Mouse (Mus musculus) cerebellum, postnatal 25 days (tissue): ENCODE measurements around the gene Dglucy.
"Not testable (repeated sequence)": the region's sequence is repeated elsewhere in the genome, so short reads cannot be mapped to it uniquely, and the experiment has no call there.

Source experiments
- DNase-seq, 2 experiments: peaks; one replicate each; pipeline ENCODE4 v3.0.0; 2021; ENCODE audit warnings: mixed read lengths in 2 of 2

The Dglucy gene

DNA sequence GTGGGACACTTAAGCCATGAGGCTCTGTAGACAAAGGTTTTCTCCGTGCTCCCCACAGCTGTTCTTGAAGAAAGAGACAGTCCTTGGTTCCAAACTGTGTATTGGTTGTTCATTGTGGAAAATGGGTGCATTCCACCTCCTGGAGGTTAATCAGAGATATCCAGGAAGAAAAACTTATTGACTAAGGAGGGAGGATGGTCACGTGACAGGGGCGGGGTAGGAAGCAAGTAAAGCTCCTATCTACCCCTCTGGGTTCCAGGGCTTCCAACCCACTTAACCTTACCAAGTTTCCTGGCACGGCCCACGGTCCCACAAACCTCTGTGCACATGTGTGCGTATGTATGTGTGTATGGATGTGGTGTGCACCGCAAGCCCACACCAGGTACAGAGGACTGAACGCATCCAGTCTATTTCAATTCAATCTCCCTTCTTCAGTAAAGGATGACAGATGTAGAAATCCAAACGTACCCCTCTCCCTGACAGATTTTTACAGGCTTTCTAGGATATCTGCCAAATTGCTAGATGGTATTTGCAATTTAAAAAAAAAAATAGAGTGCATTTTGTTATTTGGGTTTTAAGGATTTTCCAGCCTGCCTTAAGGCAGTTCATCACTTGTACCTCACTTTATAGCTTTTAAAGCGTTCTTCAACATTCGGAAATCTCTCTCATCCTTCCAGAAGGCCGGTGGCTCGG is 2.7 kb downstream of the Dglucy start:
- no peak for DNase-seq

DNA sequence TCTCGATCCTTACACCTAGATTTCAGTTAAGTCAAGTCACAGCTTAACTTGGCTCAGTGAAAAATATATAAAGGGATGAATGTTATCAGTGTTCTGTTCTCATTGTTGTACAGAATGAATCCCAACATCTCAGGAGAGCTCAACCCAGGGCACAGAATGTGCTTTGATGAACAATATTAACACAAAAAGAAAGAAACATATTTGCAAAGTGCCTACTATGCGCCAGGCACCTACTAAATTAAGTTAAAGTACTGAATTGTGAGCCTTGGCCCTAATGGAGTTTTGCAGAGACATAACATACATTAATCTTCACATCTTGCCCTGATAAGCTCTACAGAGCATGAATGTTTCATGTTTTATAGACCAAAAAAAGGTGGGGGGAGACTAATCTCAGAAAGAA is 5.3 kb downstream of the Dglucy start:
- no peak for DNase-seq

DNA sequence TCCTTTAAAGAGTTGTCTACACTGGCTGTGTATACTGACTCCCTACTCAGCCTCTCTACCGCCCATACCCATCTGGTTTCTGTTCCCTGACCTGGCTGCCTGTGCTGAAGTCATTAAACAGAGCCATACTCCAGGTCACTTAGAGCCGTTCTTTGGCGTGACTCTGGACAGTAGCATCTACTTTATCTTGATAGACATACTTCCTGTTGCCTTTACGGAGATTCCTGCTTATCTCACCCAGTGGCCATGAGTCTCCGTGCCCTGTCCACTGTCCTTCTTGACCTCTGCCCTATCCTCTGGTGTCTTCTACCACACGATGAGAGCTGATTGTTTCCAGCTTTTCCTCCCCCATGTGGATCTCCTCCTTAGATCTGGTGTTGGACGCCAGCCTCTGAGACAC is 6.5 kb downstream of the Dglucy start:
- DNase-seq: no peak

DNA sequence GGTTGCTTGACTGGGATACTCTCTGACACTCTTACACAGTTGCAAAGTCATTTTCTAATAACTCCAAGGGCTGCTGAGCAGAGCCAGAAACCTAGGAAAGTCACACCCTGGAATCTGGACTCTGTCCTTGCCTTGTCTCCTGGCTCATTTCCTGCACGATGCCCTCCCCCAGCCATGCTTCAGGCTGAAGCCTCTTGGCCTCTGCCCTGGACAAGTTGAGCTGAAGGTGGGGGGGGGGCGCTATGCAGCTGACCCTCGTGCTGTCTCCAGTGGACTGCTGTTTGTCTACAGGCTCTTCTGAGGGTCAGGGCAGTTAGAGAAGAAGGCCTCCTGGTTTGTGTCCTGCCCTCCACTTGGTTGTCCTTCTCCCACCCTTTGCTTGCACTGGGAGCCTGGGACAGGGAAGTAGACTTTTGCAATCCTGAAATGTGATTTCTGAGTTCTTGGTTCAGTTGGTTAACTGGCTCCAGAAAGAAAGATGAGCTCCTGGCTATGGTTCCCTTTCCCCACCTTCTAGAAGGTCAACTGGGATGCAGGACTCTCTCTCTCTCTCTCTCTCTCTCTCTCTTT is 11.2 kb downstream of the Dglucy start:
- no peak for DNase-seq

DNA sequence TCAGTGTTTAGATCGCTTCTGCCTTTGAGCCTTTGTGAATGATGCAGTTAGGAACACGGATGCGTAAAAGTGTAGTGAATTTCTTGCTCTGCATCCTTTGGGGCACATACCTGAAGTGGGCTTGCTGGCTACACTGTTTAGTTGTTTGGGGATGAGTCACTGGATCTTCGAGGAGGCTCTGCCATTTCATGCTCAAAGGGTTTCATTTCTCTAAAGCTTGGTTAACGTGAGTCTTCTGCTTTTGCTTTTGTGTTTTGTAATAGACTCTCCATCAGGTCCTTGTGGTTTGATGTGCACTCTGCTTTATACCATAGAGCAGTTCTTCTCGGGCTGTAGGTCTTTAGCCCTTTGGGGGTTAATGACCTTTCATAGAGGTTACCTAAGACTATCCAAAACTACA is 12.6 kb downstream of the Dglucy start:
- no peak for DNase-seq

DNA sequence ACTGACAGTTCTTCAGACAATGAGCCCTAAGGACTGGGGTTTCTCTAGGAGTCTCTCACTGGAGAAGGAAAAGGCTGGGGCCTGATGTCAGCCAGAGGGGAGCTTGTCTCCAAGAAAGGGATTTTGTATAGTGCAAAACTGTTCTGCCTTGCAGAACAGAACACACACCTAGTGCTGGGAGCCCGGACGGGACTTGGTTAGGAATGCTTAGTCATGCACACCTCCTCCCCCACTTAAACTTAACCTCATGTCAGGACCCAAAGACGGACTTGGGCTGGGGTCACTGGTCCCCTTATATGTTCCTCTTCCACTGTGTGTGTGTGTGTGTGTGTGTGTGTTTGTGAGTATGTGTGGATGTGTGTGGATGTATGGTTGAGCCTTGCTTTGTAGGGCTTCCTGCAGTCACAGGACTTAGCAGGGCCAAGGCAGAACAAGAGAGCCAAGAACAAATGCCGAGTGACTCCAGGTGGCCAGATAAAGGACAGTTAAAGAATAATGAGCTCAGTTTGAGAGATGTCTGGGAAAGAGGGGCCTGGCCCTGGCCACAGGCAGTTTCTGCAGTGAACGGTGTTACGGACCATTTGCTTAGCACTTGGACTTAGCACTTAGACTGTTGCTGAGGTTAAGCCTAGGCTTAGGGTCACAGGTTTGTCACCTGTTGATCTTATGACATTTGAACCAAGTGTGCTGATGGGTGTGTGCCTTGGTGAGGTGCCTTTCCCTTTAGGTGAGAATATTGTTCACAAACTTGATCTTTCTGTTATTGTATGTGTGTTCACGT is 15.8 kb downstream of the Dglucy start:
- no peak for DNase-seq

DNA sequence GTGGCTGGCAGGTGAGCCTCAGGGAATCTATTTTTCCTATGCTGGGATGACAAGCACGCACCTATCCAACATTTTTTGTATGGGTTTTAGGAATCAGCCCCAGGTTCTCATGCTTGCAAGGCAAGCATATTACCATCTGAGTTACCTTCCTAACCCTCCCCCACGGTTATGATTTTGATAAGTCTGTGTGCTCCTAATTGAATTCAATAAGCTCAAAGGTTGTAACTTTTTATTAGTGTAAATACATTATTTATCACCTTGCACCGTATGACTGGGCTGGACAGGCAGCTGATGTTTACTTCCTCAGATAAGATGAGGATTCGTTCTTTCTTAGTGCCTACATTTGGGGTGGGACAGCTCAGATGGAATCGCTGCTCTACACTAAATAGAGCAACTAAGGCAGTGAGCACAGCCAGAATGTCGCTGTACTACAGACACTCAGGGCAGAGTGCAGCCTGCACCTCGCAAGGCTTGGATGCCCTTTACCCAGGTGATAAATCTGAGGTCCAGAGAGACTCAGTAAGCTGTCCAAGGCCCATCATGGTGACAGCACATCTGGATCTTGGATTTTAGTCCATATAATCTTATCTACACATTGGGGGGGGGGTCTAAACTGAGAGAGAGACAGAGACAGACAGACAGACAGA is 16.7 kb downstream of the Dglucy start:
- DNase-seq: no peak

DNA sequence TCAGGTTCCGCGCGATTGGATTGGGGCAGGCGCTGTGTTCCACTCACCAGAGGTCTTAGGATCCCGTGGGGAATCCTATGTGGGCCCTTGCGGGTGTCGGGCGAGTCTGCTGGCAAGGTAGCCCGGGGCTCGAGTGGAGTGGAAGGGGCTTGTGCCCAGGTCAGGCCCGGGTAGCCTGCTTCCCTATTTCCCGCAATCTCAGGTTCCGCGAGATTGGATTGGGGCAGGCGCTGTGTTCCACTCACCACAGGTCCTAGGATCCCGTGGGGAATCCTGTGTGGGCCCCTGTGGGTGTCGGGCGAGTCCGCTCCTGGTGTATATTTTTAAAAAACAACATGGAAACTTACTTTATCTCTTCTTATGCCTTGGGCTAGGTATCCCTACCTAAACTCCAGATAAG is 24.5 kb downstream of the Dglucy start:
- DNase-seq: not testable (repeated sequence)

DNA sequence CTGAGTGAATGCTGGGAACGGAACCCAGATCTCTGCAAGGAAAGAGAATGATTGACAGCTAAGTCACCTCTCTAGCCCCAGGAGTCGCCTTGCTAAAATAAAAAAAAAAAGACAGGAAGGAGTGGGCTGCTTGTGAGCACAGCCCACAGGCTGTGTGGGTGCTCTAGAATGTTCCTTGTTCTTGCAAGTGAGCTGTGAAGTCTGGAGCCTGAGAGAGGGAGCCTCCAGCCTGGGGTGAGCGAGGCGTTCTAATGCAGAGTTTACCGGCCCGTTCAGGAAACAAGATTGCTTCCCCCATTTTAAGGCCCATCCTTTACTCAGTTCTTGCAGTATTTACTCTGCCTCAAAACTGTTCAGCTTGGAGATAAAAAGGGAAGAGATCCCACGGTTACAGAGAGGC is 28.4 kb downstream of the Dglucy start:
- DNase-seq: no peak

DNA sequence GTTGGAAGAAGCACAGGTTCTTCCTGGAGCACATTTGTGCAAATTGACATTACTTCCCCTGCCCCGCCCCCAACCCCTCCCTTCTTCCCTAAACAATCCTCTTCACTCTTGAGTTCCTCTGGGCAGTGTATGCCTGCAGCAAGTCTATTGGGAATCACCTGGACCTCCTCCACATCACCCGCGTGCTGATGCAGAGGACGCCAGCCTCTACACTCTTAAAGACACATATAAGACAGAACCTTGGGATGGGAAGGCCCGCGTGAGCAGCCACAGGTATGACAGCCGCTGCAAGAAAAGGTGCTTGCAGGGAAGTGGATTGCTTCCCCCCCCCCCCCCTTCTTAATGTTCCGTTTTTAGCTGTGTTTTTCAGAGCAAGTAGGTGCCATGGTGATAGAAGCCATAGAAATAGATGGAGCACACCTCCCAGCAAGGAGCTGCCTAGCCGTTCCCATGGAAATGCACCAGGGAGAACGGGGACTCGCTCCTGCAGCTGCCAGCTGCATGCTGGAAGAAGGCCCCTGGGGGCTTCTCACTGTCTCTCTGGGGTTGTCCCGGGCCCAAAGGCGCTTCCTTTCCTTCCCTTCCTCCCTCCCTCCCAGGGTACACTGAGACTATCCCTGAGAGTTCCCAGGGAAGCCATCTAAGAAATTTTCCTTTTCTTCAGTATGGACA is 29.9 kb downstream of the Dglucy start:
- no peak for DNase-seq

DNA sequence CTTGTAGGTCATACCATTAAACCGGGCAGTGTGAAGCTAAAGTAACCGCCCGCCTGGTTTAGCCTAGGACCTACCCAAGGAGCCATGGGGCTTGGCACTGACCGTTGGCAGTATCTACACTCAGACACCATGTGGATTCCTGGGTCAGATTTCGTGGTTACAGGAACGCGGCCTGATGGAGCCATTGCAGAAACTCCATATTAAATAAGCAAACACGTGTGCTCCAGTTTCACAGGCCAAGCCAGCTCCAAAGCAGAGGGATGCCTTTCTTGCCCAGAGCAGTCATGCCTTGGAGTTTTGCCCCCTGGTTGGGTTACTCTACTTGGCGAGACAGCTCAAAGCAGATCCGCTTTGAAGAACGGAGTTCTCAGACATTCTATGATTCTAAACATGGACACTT is 31.7 kb downstream of the Dglucy start:
- no peak for DNase-seq

DNA sequence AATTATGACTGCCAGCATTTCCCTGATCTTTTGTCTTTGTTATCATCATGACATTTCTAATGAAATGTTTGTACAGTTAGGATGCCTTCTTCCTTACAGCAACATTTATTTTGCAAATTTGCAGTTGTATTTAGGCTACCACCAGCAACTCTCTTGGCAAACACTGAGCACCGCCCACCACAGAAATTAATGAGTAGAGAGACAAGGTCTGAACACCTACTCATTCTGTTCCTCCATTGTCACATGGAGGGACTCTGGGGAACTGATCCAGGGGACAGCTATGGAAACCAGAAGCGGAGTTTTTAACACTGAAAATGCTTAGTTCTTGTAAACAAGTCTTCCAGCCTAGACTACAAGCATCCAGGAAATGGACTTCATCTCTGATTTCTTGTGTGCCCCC is 35.0 kb downstream of the Dglucy start:
- DNase-seq: no peak

DNA sequence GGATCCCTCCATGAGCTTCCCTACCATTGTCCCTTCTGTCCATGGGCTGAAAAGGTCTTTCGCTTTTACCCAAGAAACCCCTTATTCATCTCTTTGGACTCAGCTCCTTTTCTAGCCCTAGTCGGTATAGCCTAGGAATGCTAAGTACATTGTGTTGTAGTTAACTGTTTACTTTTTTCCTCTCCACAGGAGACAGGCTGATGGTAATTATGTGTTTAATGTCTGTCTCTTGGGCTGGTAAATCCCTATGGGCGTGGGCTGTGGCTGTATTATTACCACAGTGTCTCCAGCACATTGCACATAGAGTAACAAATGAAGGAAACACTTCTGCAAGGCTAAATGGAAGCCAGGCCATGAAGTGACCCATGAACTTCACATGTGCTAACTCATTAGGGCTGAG is 35.8 kb downstream of the Dglucy start:
- DNase-seq: no peak

DNA sequence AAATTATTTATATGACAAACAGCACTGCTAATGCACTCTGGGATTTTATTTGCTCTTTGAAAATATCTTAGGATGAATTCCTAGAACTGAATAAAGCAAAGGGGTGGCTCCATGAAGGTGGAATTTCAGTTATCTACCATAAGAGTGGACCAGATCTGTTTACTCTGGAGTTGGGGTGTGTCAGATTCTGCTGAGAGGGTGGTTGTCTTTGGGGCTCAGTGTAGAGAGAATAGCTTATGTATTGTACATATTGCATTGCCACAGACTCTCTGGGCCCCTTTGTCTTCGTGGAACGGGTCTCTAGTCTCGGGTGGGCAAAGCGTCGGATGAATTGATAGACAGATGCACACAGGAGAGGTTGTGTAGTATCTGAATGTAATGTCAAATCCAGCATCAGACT is 38.0 kb downstream of the Dglucy start:
- no peak for DNase-seq

DNA sequence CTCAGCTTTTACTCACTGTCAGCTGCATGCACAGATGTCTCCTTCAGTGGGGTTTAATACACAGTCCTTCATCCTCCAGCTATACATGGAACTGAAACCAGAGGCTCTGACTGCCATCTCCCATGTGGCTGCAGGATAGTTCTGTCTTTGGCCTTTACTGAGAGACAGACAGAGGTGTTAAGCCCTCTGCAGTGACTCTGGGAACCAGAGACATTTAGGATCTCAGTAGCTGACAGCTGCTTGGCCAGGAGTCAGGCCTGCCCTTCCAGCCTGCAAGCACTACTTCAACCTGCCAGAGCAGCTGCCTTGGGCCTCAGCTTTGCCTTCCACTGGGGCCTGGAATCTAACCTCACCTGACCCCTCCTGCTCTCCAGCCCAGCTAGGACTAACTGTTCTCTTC is 41.1 kb downstream of the Dglucy start:
- no peak for DNase-seq

DNA sequence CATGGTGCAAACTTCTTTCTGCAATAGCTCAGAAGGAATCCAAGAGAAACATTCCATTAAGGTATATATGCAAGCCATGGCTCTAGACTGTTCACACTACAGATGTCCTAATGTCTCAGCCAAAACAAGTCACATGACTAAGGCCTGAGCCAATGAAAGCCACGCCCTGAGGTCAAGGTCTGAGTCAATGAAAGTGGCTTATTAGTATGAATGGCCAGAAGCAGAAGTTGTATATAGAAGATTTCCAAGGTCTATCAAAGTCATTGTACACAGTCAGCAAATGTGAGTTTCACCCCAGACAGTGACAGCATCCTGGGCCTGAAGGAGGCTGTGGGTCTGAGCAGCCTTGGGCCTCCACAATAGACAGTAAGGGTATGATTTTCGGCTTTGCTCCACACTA is 52.2 kb downstream of the Dglucy start:
- DNase-seq: no peak

DNA sequence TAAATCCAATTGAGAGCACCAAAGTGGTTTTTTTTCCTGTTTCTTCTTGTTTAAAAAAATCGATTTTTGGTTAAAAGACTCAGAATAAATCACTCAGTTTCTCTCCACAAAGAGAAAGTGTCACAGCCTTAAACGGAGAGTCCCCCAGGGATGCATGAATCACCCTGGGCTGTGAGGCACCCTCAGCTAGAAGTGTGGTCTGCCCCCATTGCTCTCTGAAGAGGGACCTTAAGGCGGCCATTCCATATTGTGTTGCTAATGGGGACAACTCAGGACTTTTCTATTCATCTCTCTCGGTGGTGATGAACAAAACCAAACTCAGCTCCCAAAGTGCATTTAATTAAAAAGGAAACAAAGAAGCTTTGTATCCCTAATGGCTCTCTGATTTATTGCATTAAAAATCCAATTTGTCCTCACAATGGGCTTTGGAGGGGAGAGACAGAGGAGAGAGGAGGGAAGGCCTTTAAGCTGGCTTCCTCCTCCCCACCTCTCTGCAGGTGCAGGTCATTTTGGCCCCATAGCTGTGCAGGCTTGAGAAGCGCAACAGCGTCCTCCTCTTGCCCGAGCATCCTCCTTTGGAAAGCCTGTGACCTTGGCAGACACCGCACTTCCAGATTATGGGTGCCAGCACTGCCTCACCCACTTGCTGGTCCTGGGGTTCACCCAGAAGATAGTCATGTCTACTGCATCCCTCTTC is 52.9 kb downstream of the Dglucy start:
- no peak for DNase-seq

DNA sequence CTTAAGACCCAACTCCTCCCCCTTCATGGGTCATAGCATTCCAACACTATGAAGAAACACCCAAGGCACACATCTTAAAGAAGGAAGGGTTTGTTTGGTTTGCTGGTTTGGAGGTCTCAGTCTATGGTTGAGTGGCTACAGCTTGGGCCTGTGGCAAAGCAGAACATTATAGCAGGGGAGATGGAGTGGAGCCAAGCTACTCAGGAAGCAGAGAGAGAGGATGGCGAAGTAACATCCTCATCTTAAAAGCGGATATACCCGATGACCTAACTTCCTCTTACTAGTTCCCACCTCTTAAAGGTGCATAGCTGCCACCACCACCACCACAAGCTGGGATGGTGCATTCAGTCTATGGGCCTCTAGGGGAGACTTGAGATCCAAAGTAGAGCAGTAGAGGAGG is 58.4 kb downstream of the Dglucy start:
- DNase-seq: no peak

DNA sequence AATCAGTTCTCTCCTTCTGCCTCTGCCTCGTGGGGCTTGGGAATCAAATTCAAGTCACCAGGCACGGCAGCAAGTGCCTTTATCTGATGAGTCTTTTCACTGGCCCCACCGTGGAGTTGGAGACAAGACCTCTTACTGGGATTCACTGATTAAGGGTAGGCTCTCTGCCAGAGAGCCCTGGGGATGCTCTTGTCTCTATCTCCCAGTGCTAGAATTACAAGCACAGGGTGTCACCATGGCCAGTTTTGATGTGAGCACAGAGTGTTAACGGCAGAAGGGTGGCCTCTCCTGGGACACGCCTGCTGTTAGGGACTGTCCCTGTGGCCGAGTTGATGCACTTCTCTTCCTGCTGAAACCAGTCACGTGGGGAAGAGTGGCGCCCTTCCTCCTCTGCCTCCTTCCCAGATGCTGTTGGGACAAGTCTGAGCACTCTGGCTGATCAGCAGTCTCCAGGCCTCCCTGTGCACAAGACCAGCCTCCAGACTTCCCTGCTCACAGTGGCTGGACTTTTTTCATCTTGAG is 60.3 kb downstream of the Dglucy start:
- no peak for DNase-seq

DNA sequence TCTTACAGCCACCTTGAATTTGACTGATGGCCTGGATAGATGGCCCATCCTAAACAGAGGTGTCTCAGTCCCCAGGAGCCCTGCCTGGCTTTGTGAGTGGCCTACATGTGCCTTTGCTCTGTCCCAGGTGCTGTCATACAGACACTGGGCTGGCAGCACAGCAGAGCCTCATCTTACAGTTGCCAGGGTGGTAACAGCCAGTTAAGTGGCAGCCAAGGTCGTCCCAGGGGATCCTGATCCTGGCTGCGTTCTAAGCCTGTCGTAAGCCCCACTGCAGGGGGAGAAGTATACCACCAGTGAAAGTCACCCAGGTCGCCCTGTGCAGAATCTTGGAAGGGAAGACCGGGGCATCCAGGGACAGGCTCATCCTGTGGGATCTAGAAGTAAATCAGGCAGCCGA is 61.1 kb downstream of the Dglucy start:
- DNase-seq: no peak

DNA sequence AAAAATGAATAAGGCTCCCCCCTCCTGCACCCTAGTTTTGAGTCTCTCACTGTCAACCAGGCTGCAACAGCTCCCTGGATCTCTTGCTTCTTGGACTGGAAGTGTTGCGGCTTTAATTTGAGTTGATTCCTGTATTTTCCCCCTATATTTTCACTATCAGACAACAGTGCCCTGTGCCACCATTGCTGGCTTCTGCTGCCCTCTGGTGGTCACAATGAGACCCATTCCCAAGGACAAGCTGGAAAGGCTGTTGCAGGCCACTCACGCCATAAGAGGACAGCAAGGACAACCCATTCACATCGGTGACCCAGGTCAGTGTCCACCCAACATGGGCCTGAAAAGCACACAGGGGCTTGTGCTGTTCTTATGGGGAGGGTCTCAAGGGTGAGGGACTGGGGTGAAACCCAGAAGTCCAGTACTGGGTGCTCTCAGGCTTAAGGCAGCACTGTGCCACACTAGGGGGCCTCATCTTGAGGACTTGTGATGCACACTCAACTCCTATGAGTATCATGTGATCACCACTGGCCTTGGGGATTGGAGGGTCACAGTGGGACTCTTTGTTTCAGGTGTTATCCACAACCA is 62.4 kb downstream of the Dglucy start:
- DNase-seq: peak; percentile 88 to 92

DNA sequence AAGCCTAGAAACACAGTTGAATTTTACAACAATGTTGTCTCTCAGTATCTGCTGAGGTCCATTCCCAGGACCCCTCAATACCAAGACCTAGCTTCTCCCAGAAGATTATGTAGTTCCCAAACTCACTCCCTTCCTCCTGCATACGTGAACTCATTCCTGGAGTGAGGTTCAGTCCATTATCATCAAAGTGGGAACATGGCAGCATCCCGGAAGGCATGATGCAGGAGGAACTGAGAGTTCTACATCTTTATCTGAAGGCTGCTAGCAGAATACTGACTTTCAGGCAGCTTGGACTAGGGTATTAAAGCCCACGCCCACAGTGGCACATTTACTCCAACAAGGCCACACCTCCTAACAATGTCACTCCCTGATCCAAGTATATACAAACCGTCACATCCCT is 64.3 kb downstream of the Dglucy start:
- no peak for DNase-seq
